Mouse (Mus musculus): ENCODE measurements at regions not wholly inside any gene's neighbourhood (a gene's known extent, or its start where the extent isn't known, plus 50 kb on each side); places are given as distances from the start of the nearest gene placed in this dataset.

DNA sequence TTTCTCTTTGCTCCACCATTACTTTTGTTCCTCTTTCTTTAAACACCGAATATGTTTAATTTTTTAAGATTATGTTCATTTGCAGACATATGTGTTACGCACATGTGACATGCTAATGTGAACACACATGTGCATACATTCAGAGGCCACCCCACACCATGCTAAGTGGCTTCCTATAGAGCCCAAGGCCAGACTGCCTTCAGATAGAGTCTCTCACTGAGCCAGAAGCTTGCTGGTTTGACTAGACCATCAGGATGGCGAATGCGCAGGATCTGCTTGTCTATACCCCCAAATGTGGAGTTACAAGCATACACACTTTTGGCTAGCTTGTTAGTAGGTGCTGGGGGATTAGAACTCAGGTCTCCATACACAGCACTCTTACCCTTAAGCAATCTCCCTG is 121.3 kb upstream of the Cxxc4 start:
- WGBS (ENCODE audit: missing documents) = 86% methylated on average over 4 of the region's 4 CpGs
- Histone ChIP-seq H3K79me2 (ENCODE audit: inconsistent target) (no peaks in the 10 kb centered on the region), H3K36me3 (ENCODE audit: inconsistent target) (no peaks in the 10 kb centered on the region), H3K27ac (no peak overlapping the region), H3K4me3 (ENCODE audit: inconsistent target) (no peak overlapping the region)

DNA sequence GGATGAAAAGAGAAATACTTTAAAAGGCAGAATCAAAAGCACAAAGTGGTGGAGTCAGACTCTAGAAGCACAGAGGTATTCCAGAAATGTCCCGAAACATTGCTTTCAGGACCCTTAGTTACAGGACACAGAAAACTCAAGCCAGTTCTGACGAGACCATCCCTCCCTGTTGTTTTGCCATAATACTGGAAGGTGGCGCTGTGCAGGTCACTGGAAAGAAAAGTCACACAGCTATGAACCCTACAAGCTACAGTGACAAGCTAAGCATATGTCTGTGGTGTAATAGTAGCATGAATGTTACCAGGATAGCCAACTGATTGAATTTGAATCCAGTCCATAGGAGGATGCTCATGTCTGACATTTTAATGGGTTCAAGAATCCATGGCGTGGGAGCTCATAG is 117.4 kb upstream of the Cxxc4 start:
- Histone ChIP-seq H3K27ac (no peak overlapping the region), H3K4me3 (ENCODE audit: inconsistent target) (no peak overlapping the region), H3K36me3 (ENCODE audit: inconsistent target) (no peaks in the 10 kb centered on the region), H3K79me2 (ENCODE audit: inconsistent target) (no peaks in the 10 kb centered on the region)
- 87% methylated on average over 4 of the region's 4 CpGs for WGBS (ENCODE audit: missing documents)

DNA sequence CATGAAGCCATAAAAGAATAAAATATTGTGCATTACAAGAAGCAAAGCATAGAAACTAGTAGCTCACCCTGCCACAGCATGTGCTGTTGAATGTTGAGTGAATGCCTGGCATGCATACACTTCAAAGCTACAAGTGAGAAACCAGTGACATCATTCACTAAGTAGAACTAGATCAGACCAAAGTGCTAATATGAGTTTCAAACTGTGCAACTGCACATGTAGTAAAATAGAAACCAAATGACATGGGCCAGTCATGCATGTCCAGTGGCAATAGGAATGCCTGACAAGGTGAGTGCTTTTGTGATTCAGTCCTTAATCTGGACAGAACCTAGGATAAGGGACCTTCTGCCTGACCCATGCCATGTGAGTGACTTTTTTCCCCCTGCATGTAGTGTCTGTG is 111.3 kb upstream of the Cxxc4 start:
- no peak overlapping the region for H3K27ac ChIP-seq
- no peaks in the 10 kb centered on the region for H3K79me2 ChIP-seq (ENCODE audit: inconsistent target)
- no peaks in the 10 kb centered on the region for H3K36me3 ChIP-seq (ENCODE audit: inconsistent target)
- no peak overlapping the region for H3K4me3 ChIP-seq (ENCODE audit: inconsistent target)

DNA sequence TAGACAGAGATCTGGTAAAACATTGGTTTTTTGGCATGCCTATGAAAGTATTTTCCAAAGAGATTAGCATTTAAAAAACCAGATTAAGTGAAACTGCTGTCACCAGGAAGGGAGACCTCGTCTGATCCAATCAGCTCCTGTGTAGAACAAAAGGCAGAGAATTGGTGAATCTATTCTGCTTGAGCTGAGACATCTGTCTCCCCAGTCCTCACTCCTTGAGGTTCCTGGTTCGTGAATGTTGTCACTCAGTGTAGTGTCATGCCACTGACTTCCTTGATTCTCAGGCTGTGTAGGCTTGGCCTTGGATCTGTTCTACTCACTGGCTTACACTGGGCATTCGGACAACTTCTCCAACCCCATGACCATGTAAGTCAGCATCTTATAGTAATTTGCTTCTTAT is 105.9 kb upstream of the Cxxc4 start:
- 71% methylated on average over 3 of the region's 3 CpGs for WGBS (ENCODE audit: missing documents)
- H3K36me3 ChIP-seq (ENCODE audit: inconsistent target) = no peaks in the 10 kb centered on the region
- no peak overlapping the region for H3K4me3 ChIP-seq (ENCODE audit: inconsistent target)
- no peaks in the 10 kb centered on the region for H3K79me2 ChIP-seq (ENCODE audit: inconsistent target)
- no peak overlapping the region for H3K27ac ChIP-seq

DNA sequence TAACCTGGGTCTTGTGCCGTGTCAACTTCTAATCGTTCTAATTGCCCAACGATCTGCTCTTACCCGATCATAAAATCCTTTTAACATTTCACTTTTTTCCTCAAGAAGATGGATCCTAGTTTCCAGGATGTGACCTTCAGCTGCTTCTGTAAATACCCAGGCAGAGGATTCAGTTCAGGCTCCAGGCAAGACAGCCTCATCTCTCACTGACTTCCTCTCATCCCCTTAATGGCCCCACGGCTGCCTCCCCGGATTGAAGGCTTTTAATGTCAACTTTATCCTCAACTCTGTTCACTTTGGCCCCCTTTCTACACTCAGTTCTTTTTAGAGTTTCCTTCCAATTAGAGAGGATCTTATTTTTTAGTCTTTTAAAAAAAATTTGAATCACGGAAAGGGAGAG is 91.0 kb upstream of the Cxxc4 start:
- no peak overlapping the region for H3K4me3 ChIP-seq (ENCODE audit: inconsistent target)
- no peaks in the 10 kb centered on the region for H3K36me3 ChIP-seq (ENCODE audit: inconsistent target)
- H3K79me2 ChIP-seq (ENCODE audit: inconsistent target) = no peaks in the 10 kb centered on the region
- WGBS (ENCODE audit: missing documents) = 10% methylated on average over 7 of the region's 7 CpGs
- H3K27ac ChIP-seq = no peak overlapping the region

DNA sequence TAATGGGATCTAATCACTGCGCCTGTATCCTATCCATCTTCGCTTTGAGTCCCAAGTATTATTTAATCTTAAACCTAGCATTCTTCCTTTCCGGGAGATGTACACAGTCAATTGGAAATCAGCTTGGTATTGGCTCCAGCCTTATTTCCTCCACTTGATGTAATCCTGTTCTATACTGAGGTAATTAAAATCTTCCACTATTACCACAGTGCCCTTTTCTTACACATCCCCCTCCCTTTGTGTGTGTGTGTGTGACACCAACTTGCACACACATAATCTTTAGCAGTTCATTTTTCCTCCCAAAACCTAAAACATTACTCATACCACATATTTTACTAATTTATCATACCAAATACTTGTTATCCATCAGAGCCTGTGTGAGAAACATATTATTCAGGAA is 90.3 kb upstream of the Cxxc4 start:
- Histone ChIP-seq H3K36me3 (ENCODE audit: inconsistent target) (no peaks in the 10 kb centered on the region), H3K79me2 (ENCODE audit: inconsistent target) (no peaks in the 10 kb centered on the region), H3K27ac (no peak overlapping the region), H3K4me3 (ENCODE audit: inconsistent target) (no peak overlapping the region)
- 77% methylated on average over 3 of the region's 3 CpGs for WGBS (ENCODE audit: missing documents)

DNA sequence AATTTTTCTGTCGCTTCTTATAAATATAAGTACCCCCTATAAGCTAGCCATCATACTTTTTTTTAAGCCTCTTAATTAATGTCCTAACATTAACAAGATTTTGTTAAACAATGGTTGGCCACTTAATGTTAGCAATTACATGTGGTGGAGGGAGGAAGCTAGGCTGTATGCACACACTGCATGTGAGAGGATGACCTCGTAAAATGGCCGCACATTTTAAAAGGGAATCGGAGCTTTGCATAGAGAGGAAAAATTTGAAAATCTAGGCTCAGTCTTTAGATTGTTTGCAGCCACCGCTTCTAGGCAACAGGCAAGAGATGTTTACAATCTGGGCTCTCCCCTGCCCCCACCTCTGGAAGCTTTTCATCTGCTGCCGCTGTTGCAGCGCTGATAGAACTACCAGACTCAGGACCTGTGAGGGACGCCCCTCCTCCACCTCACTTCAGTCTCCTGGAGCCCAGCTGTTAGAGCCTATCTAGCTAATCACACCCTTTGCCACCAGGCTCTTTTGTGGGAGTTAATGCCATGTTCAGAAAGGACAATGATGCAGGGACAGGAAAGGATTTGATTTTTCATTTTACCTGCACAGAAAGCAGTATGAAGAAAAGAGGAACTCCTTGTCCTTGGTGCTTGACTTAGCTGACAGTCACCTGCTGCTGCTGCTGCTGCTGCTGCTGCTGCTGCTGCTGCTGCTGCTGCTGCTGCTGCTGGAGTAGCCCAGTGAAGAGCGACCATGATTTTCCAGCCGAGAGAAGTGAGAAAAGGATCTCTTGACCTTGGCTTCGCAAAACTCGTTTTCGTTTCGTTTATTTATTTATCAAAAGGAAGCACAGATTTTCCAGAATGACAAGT is 89.7 kb upstream of the Cxxc4 start:
- Histone ChIP-seq H3K27ac (no peak overlapping the region), H3K4me3 (ENCODE audit: inconsistent target) (no peak overlapping the region), H3K79me2 (ENCODE audit: inconsistent target) (no peaks in the 10 kb centered on the region), H3K36me3 (ENCODE audit: inconsistent target) (no peaks in the 10 kb centered on the region)
- 24% methylated on average over 14 of the region's 14 CpGs for WGBS (ENCODE audit: missing documents)

DNA sequence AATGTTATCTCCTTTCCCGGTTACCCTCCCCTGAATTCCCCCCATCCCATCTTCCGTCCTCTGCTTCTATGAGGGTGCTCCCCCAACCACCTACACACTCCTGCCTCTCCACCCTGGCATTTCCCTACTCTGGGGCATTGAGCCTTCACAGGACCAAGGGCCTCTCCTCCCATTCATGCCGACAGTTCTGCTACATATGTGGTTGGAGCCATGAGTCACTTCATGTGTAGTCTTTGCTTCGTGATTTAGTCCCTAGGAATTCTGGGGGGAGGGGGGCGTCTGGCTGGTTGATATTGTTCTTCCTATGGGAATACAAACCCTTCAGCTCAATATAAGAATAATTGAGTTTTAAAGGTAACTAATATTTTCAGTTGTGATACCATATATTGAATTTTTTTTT is 74.0 kb upstream of the Cxxc4 start:
- WGBS (ENCODE audit: missing documents) = 86% methylated on average over 5 of the region's 5 CpGs
- Histone ChIP-seq H3K27ac (no peak overlapping the region), H3K36me3 (ENCODE audit: inconsistent target) (no peaks in the 10 kb centered on the region), H3K79me2 (ENCODE audit: inconsistent target) (no peaks in the 10 kb centered on the region), H3K4me3 (ENCODE audit: inconsistent target) (no peak overlapping the region)

DNA sequence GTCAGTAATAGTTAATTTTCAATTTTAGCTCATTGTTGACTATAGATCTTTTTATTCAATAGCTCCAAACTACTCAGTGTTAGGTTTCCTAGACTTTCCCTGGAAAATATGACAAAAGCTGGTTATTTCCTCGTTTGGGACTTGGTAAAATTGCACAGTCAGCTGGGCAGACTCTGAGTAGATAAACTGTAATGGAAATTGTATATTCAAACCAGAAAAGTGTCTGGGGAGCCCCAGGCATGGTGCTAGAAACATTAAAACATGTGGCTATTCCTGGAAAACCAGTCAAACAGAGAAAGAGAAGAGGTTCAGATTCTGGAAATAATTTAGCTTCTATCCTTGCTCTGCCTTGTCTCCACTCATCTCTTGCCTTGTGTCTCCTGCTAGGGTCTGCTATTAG is 66.4 kb upstream of the Cxxc4 start:
- Histone ChIP-seq H3K27ac (no peak overlapping the region), H3K79me2 (ENCODE audit: inconsistent target) (no peaks in the 10 kb centered on the region), H3K4me3 (ENCODE audit: inconsistent target) (no peak overlapping the region), H3K36me3 (ENCODE audit: inconsistent target) (no peaks in the 10 kb centered on the region)
- WGBS (ENCODE audit: missing documents) = 44% methylated on average over 1 of the region's 1 CpGs

DNA sequence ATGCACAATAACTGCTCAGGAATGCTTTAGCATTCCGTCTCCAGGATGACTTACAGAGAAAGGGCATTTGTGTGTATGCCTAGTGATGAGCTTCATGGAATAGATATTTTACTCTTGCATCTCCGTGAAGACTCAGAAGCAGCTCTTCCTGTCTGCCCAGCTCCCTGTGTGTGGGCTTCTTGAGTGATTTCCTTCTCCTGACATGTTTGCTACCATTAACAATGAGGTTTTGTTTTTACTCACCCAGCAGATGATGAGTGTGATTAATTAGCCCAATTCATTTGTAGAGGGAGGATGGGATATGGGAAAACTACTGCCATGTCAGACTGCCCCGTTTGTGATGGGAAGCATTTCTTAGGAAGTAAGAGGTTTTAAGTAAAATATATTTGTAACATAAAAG is 63.9 kb upstream of the Cxxc4 start:
- Histone ChIP-seq H3K27ac (no peak overlapping the region), H3K4me3 (ENCODE audit: inconsistent target) (no peak overlapping the region), H3K36me3 (ENCODE audit: inconsistent target) (no peaks in the 10 kb centered on the region), H3K79me2 (ENCODE audit: inconsistent target) (no peaks in the 10 kb centered on the region)
- WGBS (ENCODE audit: missing documents) = 41% methylated on average over 3 of the region's 3 CpGs

DNA sequence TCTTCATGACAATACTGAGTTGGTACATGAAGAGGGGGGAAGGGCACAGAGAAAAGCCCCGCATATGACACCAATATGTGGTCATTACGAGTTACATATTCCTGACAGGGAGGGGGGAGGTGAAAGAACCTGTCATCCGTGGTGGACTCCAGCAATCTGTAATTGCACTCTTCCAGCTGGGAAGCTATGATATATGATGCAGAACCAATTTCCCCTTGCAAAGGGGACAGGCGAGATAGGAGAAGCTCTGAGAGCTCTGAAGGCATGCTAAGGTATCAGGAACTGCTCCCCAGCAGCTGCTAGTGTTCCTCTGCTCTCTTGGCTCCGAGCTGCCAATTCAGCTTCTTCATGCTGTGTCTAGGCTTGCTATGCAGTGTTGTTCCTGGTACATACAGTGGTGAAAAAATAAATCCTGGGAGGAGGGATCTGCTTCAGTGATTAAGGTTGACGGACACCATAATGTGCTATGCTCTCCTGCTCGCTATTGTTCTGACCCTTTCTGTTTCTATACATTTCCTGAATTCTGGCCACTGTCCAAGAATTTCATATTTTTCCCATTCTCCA is 57.7 kb upstream of the Cxxc4 start:
- no peak overlapping the region for H3K4me3 ChIP-seq (ENCODE audit: inconsistent target)
- H3K36me3 ChIP-seq (ENCODE audit: inconsistent target) = no peaks in the 10 kb centered on the region
- H3K27ac ChIP-seq = no peak overlapping the region
- no peaks in the 10 kb centered on the region for H3K79me2 ChIP-seq (ENCODE audit: inconsistent target)
- WGBS (ENCODE audit: missing documents) = 88% methylated on average over 7 of the region's 7 CpGs

DNA sequence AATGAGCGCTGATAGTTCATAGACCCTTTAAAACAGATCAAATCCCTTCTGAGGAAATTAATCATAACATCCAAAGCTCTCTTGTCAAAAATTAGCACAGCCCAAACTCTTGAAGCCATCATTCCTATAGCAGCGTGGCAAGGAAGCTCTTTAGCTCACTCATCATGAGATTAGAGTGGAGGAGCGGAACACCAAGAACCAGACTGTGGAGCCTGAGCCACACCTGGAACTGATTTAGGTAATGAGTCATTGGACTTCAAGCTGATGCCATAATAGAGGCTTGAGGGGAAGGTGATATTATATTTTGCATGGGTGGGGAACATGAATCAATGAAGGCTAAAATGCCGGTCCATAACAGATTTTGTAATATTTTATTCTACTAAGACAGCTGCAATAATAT is 52.2 kb upstream of the Cxxc4 start:
- Histone ChIP-seq H3K79me2 (ENCODE audit: inconsistent target) (no peaks in the 10 kb centered on the region), H3K4me3 (ENCODE audit: inconsistent target) (no peak overlapping the region), H3K27ac (no peak overlapping the region), H3K36me3 (ENCODE audit: inconsistent target) (no peaks in the 10 kb centered on the region)
- WGBS (ENCODE audit: missing documents) = 85% methylated on average over 4 of the region's 4 CpGs

Measured in macrophage (primary cell).